In the genomic region with DNA sequence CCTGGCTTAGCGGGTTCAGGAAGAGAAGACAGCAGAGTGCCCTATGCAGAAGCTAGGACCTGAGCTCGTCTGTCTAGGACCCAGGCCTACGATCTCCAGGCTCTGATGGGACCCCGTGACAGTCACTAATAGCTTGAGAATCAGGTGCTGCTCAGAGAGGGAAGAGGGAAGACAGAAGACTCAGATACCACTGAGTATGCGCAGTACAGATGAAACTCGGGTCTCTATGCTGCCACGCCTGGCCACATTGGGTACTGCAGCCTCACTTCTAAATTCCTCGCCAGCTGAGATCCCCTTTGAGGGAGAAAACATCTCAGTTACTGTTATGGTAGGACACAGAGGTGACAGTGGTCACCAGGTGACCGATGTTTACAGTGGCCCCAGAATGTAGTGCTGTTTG, we compare ENCODE assay signal across 8 mouse cellular contexts. TPM values are rescaled to one million over a fixed set of nuclear protein-coding genes. Genes with fewer than 3 reads are reported as not detected.
DNase-seq lines count a peak whose midpoint lies in the region; ATAC-seq lines count a peak whose summit lies in the region.

No protein-coding gene starts in this region.

- no peak overlapping the region for H3K4me2 ChIP-seq in forebrain, embryonic 15.5 days (replicated peaks)
- H3K4me2 ChIP-seq in limb, embryonic 13.5 days (replicated peaks) = no peak overlapping the region
- peak overlapping the region; percentile 10; the same call in 1 of the 2 replicates for H3K4me2 ChIP-seq in midbrain, embryonic 16.5 days (ENCODE audit: low read length)

- peak; percentile 10 for DNase-seq in spleen, adult 12 weeks (ENCODE audit: low spot score)
- no peak for DNase-seq in spleen, postnatal 36 days (ENCODE audit: low spot score in 2 of 2)
- peak; percentile 27 for DNase-seq in cerebellum, adult 11 months
- DNase-seq in induced T-regulatory cell, adult 2 months (ENCODE audit: low read depth) = peak; percentile 62
- DNase-seq in testis, postnatal 14 days (ENCODE audit: low spot score) = peak; percentile 53

- WGBS in forebrain, embryonic 15.5 days = 49% methylated on average over 9 of the region's 9 CpGs
- WGBS in limb, embryonic 13.5 days = 41% methylated on average over 9 of the region's 9 CpGs
- 50% methylated on average over 9 of the region's 9 CpGs for whole genome bisulfite sequencing in midbrain, embryonic 16.5 days

- H3K36me3 ChIP-seq in forebrain, embryonic 15.5 days = peaks cover 9% of the 10 kb centered on the region; the same call in 1 of the 2 replicates
- peaks cover 18% of the 10 kb centered on the region for H3K36me3 ChIP-seq in limb, embryonic 13.5 days
- peaks cover 11% of the 10 kb centered on the region; the same call in 1 of the 2 replicates for H3K36me3 ChIP-seq in midbrain, embryonic 16.5 days (ENCODE audit: control insufficient read depth, insufficient read depth, low read length)

- no peaks in the 10 kb centered on the region for H3K27me3 ChIP-seq in forebrain, embryonic 15.5 days
- no peaks in the 10 kb centered on the region for H3K27me3 ChIP-seq in limb, embryonic 13.5 days
- no peaks in the 10 kb centered on the region for H3K27me3 ChIP-seq in midbrain, embryonic 16.5 days (ENCODE audit: control insufficient read depth, insufficient read depth, low read depth, low read length)

- peaks cover 12% of the 10 kb centered on the region for H3K4me1 ChIP-seq in forebrain, embryonic 15.5 days
- H3K4me1 ChIP-seq in limb, embryonic 13.5 days = peaks cover 17% of the 10 kb centered on the region; the same call in 1 of the 2 replicates
- peaks cover 28% of the 10 kb centered on the region for H3K4me1 ChIP-seq in midbrain, embryonic 16.5 days (ENCODE audit: control insufficient read depth, insufficient read depth, low read length)

- 0 out of 2 replicates have a peak, but pooled peaks have one; percentile 28 for ATAC-seq in forebrain, embryonic 15.5 days (replicated peaks)
- ATAC-seq in limb, embryonic 13.5 days (ENCODE audit: low FRiP score, low read depth) = peak; percentile 25; the same call in 1 of the 2 replicates
- peak; percentile 55 for ATAC-seq in midbrain, embryonic 16.5 days

- no peaks in the 10 kb centered on the region for H3K9me3 ChIP-seq in forebrain, embryonic 15.5 days
- no peaks in the 10 kb centered on the region for H3K9me3 ChIP-seq in limb, embryonic 13.5 days
- no peaks in the 10 kb centered on the region for H3K9me3 ChIP-seq in midbrain, embryonic 16.5 days (replicated peaks; ENCODE audit: control insufficient read depth, low read length, poor library complexity, severe bottlenecking)

- no peak overlapping the region for H3K9ac ChIP-seq in forebrain, embryonic 15.5 days (replicated peaks)
- H3K9ac ChIP-seq in limb, embryonic 13.5 days = no peak overlapping the region
- H3K9ac ChIP-seq in midbrain, embryonic 16.5 days (ENCODE audit: low read depth, low read length) = no peak overlapping the region; the same call in 1 of the 2 replicates

- H3K4me3 ChIP-seq in forebrain, embryonic 15.5 days = no peak overlapping the region
- H3K4me3 ChIP-seq in limb, embryonic 13.5 days = no peak overlapping the region
- no peak overlapping the region for H3K4me3 ChIP-seq in midbrain, embryonic 16.5 days (ENCODE audit: low read depth, low read length)

- peak overlapping the region; percentile 56 for H3K27ac ChIP-seq in forebrain, embryonic 15.5 days (replicated peaks)
- H3K27ac ChIP-seq in limb, embryonic 13.5 days = no peak overlapping the region; the same call in 1 of the 2 replicates
- peak overlapping the region; percentile 79 for H3K27ac ChIP-seq in midbrain, embryonic 16.5 days (ENCODE audit: low read length)

RNA-seq across cellular contexts. Expression of a gene that starts 22.8 kb away (rescaled TPM):
- 13.5 and 13.8 TPM in 2 replicates for polyA plus RNA-seq in forebrain, embryonic 15.5 days (2015; fragmentation: Nextera tagmentation; extraction: Ambion mirVana)
- 3.0 and 3.4 TPM in 2 replicates for polyA plus RNA-seq in limb, embryonic 13.5 days (2015; fragmentation: Nextera tagmentation; extraction: Ambion mirVana)
- 16.3 and 16.7 TPM in 2 replicates for polyA plus RNA-seq in midbrain, embryonic 16.5 days (2015; fragmentation: Nextera tagmentation; extraction: Ambion mirVana)

Comparison
In these comparisons a context has a peak if more than half of its experiments do, and no peak if none do; other contexts are left out.
1. DNase-seq: peak in spleen, adult 12 weeks (single experiment), cerebellum, adult 11 months (single experiment), induced T-regulatory cell, adult 2 months (single experiment) and testis, postnatal 14 days (single experiment); none in spleen, postnatal 36 days (0 of 2).
2. Peak in every context shown above with its lines, with median percentiles within 50 percentile points of each other: ATAC-seq.